Mouse (Mus musculus) heart, embryonic 15.5 days (tissue): Measurements from ENCODE around the gene Nckap1l. TPM values are rescaled to one million over a fixed set of nuclear protein-coding genes. Genes with fewer than 3 reads are reported as not detected.
A peak's percentile ranks its signal among the peaks of the same experiment; 100 is the strongest.
"Not testable (repeated sequence)": the region's sequence is repeated elsewhere in the genome, so short reads cannot be mapped to it uniquely, and the experiment has no call there.

Experiments
- ATAC-seq: fragments of 200-750 bp; cut with Nextera tagmentation; replicated peaks from 2 replicates; pipeline ENCODE4 v1.8.0; 2017; ENCODE audit warnings: low read depth, moderate TSS enrichment; ENCODE audit not compliant: insufficient number of reproducible peaks, insufficient read depth, low FRiP score
- H3K27ac ChIP-seq: fragments of 300-500 bp; sonication (generic); 2 replicates; pipeline ENCODE4 v1.5.1; 2015; ENCODE audit warnings: mild to moderate bottlenecking, inconsistent platforms
- H3K27me3 ChIP-seq: fragments of 300-500 bp; sonication (generic); 2 replicates; pipeline ENCODE4 v1.6.1; 2015; ENCODE audit warnings: inconsistent platforms
- H3K36me3 ChIP-seq: fragments of 300-500 bp; sonication (generic); 2 replicates; pipeline ENCODE4 v1.6.1; 2015; ENCODE audit warnings: mild to moderate bottlenecking, inconsistent platforms
- H3K4me1 ChIP-seq: fragments of 300-500 bp; sonication (generic); replicated peaks from 2 replicates; pipeline ENCODE4 v1.6.1; 2015; ENCODE audit warnings: inconsistent platforms
- H3K4me2 ChIP-seq: fragments of 300-500 bp; sonication (generic); 2 replicates; pipeline ENCODE4 v1.6.1; 2015; ENCODE audit warnings: inconsistent platforms, mild to moderate bottlenecking, moderate library complexity
- H3K4me3 ChIP-seq: fragments of 300-500 bp; sonication (generic); 2 replicates; pipeline ENCODE4 v1.5.1; 2015; ENCODE audit warnings: mild to moderate bottlenecking, inconsistent platforms
- H3K9ac ChIP-seq: fragments of 300-500 bp; sonication (generic); 2 replicates; pipeline ENCODE4 v1.6.1; 2015; ENCODE audit warnings: mild to moderate bottlenecking, inconsistent platforms
- H3K9me3 ChIP-seq: fragments of 300-500 bp; sonication (generic); replicated peaks from 2 replicates; pipeline ENCODE4 v1.6.1; 2016; ENCODE audit warnings: inconsistent platforms
- WGBS: fragments of 180-500 bp; shearing (Covaris S2); methylation state at CpG from one replicate; pipeline ENCODE4 v1.1.7; 2015; ENCODE audit warnings: mixed read lengths; 5-methylcytosine and 5-hydroxymethylcytosine counted together
- polyA plus RNA-seq: library from polyadenylated mRNA; unstranded; fragments of >200 nt; fragmentation: Nextera tagmentation; extraction: Ambion mirVana; gene quantifications from 2 replicates; pipeline ENCODE4 v1.2.1, GENCODE M21; 2015

Gene Nckap1l
- 2.1 and 5.8 TPM in 2 replicates for polyA plus RNA-seq

- 75% methylated on average over 13 of the region's 13 CpGs for WGBS
- peak within 1 kb of the TSS; percentile 2; the same call in 1 of the 2 replicates for H3K4me3 ChIP-seq
These were observed at the start of gene Nckap1l for GRCm38 (mm10) chr15:103453551-103454218. Gene Nckap1l, plus strand, starts transcription at chr15:103453794.

GRCm38 (mm10) chr15:103405586-103405985 lies 48.0 kb upstream of the Nckap1l start:
- H3K27me3 ChIP-seq, H3K36me3 ChIP-seq, H3K4me1 ChIP-seq, H3K9me3 ChIP-seq, ATAC-seq, H3K27ac ChIP-seq, H3K4me3 ChIP-seq, H3K9ac ChIP-seq, H3K4me2 ChIP-seq: not testable (repeated sequence)
- WGBS, result 83% methylated on average over 3 of the region's 3 CpGs

More at GRCm38 (mm10) chr15:103453551-103454218, at the start of gene Nckap1l:
- no peak within 1 kb of the TSS for H3K4me2 ChIP-seq
- 0 out of 2 replicates have a peak, but pooled peaks have one; percentile 31 for ATAC-seq
- H3K9me3 ChIP-seq, result no peaks in the 10 kb centered on the region
- no peaks in the 10 kb centered on the region for H3K27me3 ChIP-seq
- H3K36me3 ChIP-seq, result no peaks in the 10 kb centered on the region
- H3K9ac ChIP-seq, result no peak within 1 kb of the TSS
- no peak within 1 kb of the TSS for H3K27ac ChIP-seq
- no peaks in the 10 kb centered on the region for H3K4me1 ChIP-seq

DNA sequence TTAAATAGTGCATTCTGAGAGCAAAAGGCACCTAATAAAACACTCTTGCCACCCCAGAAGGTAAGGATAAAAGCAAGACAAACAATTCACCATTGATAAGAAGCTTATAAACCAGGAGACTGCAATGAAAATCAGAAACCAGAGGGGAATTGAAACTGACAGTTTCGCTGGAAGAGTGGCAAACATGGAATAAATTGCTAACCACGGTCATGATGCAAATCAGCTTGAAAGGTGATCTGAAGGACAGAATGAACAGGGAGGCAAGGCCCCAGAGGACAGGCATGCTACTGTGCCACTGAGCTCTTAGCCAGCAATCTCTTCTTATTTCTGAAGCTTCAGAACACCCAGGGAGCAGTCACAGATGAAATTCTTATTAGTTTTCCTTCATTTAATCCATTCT lies 26.6 kb upstream of the Nckap1l start:
- no peaks in the 10 kb centered on the region for H3K36me3 ChIP-seq
- no peaks in the 10 kb centered on the region for H3K27me3 ChIP-seq
- no peak overlapping the region for H3K9ac ChIP-seq
- no peak for ATAC-seq
- H3K4me1 ChIP-seq, result 0 out of 2 replicates have a peak, but pooled peaks cover 3% of the 10 kb centered on the region
- H3K27ac ChIP-seq, result no peak overlapping the region
- no peak overlapping the region for H3K4me3 ChIP-seq
- H3K9me3 ChIP-seq, result no peaks in the 10 kb centered on the region
- 44% methylated on average over 2 of the region's 2 CpGs for WGBS
- no peak overlapping the region for H3K4me2 ChIP-seq

DNA sequence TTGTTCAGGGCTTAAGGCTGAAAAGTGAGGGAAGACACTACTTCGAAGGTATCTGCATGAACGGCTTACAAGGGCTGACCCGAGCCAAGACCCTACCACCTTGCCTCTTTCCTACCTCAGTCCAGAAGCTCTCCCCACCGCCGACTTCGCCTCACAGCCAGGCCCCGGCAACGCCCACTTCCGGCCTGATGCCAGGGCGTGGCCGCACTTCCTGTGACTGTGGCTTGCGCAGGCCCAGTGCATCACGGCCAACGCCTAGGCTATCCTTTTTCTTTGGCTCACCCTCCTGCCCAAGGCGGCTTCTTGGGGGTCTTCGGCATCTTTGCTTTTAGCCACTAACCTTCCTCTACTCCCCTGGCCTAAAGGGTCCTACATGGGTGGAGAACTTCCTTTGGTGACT lies 23.4 kb upstream of the Nckap1l start, which contains the start of gene Gtsf1:
Gtsf1 (minus strand) TSS at position 230 of the 400 bp plus-strand sequence.
- Histone ChIP-seq H3K4me1 (0 out of 2 replicates have a peak, but pooled peaks cover 3% of the 10 kb centered on the region), H3K27ac (no peak within 1 kb of the TSS), H3K9ac (no peak within 1 kb of the TSS), H3K4me2 (no peak within 1 kb of the TSS), H3K27me3 (no peaks in the 10 kb centered on the region), H3K36me3 (no peaks in the 10 kb centered on the region), H3K9me3 (no peaks in the 10 kb centered on the region), H3K4me3 (no peak within 1 kb of the TSS)
- 90% methylated on average over 16 of the region's 16 CpGs for WGBS
- no peak for ATAC-seq

DNA sequence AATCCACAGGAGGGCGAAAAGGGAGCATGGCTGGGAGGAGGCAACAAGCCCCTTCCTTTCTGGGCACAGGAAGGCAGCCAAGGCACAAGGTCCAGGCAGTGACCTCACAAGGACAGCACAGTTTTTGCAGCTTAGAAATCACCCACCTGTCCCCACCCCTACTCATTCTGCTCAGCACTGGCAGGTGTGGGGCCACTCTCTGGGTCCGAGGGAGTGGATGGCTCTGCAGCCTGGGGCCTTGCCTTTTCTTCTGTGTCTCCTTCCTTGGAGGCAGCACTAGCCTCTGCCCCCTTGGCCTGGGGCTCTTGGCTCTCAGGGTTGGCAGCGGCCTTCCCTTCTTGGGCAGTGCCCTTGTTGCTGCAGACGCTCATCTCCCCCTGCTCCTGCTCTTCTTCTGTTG lies 7.6 kb upstream of the Nckap1l start:
- 65% methylated on average over 4 of the region's 4 CpGs for WGBS
- ATAC-seq, result not testable (repeated sequence)

GRCm38 (mm10) chr15:103448369-103448768 lies 5.2 kb upstream of the Nckap1l start, which contains the start of gene Gtsf2:
Gene Gtsf2, minus strand, starts transcription at chr15:103448469.
- Histone ChIP-seq H3K9ac (no peak within 1 kb of the TSS), H3K4me2 (no peak within 1 kb of the TSS), H3K36me3 (no peaks in the 10 kb centered on the region), H3K27me3 (no peaks in the 10 kb centered on the region), H3K9me3 (no peaks in the 10 kb centered on the region), H3K4me1 (no peaks in the 10 kb centered on the region), H3K27ac (no peak within 1 kb of the TSS), H3K4me3 (no peak within 1 kb of the TSS)
- no peak for ATAC-seq
- 34% methylated on average over 3 of the region's 3 CpGs for WGBS

More for the DNA sequence above, 7.6 kb upstream of the Nckap1l start:
- H3K27ac ChIP-seq, H3K27me3 ChIP-seq, H3K9me3 ChIP-seq, H3K36me3 ChIP-seq, H3K9ac ChIP-seq, H3K4me2 ChIP-seq, H3K4me1 ChIP-seq, H3K4me3 ChIP-seq: not testable (repeated sequence)

DNA sequence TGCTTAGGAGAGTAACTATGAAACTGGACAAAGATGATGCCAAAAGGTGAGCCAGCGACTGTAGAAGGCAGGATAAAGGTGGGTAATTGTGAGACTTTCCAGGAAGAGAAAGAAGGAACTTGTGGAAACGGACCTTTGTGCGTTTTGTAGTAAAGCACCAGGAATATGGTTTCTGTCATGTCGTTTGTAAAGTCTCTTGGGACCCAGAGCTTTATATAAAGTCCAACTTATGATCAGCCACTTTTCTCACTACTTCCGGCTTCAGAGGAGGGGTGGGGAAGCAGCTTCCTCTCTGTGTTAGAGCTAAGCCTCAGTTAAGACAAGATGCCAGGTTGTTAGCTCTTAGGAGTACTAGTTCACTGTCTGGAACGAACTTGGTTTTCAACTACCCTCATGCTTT lies 855 bp downstream of the Nckap1l start:
- 70% methylated on average over 6 of the region's 6 CpGs for WGBS
- no peak overlapping the region; the same call in 1 of the 2 replicates for H3K4me3 ChIP-seq

GRCm38 (mm10) chr15:103462539-103463261 lies 9.1 kb downstream of the Nckap1l start:
- WGBS, result 72% methylated on average over 7 of the region's 7 CpGs

More for the DNA sequence above, 855 bp downstream of the Nckap1l start:
- no peaks in the 10 kb centered on the region for H3K36me3 ChIP-seq
- no peak for ATAC-seq
- no peaks in the 10 kb centered on the region for H3K27me3 ChIP-seq
- H3K9ac ChIP-seq, result no peak overlapping the region
- H3K4me2 ChIP-seq, result no peak overlapping the region
- H3K4me1 ChIP-seq, result no peaks in the 10 kb centered on the region
- H3K27ac ChIP-seq, result no peak overlapping the region
- no peaks in the 10 kb centered on the region for H3K9me3 ChIP-seq

GRCm38 (mm10) chr15:103471488-103472194 lies 18.0 kb downstream of the Nckap1l start:
- Histone ChIP-seq H3K4me1 (no peaks in the 10 kb centered on the region), H3K9ac (no peak overlapping the region), H3K27ac (no peak overlapping the region), H3K9me3 (no peaks in the 10 kb centered on the region), H3K4me3 (no peak overlapping the region), H3K27me3 (no peaks in the 10 kb centered on the region), H3K4me2 (no peak overlapping the region), H3K36me3 (no peaks in the 10 kb centered on the region)
- WGBS, result 72% methylated on average over 7 of the region's 7 CpGs
- no peak for ATAC-seq

More at GRCm38 (mm10) chr15:103462539-103463261, 9.1 kb downstream of the Nckap1l start:
- no peak overlapping the region for H3K4me3 ChIP-seq
- H3K9ac ChIP-seq, result no peak overlapping the region
- no peak for ATAC-seq
- H3K4me2 ChIP-seq, result no peak overlapping the region
- no peak overlapping the region for H3K27ac ChIP-seq
- H3K4me1 ChIP-seq, result no peaks in the 10 kb centered on the region
- H3K36me3 ChIP-seq, result no peaks in the 10 kb centered on the region
- H3K9me3 ChIP-seq, result no peaks in the 10 kb centered on the region
- H3K27me3 ChIP-seq, result no peaks in the 10 kb centered on the region

DNA sequence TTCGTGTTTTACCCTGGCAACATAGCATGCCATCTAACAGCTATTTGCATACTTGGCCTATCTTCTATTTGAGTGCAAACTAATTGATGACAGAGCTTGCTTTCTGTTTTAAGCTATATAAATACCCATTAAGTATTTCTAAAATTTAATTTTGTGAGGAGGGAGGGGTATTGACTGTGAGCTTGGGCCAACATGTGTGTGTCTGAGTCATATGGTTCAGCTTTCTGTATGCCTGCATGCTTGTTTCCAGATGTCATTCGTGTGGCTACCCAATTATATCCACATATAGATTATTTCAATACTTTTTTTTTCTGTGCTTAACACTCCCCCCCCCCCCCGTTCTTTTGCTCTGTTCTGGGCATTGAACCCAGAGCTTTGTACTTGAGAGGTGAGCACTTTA lies 18.7 kb downstream of the Nckap1l start:
- Histone ChIP-seq H3K4me1 (no peaks in the 10 kb centered on the region), H3K4me3 (no peak overlapping the region), H3K27me3 (no peaks in the 10 kb centered on the region), H3K36me3 (no peaks in the 10 kb centered on the region), H3K9ac (no peak overlapping the region), H3K27ac (no peak overlapping the region), H3K4me2 (no peak overlapping the region), H3K9me3 (no peaks in the 10 kb centered on the region)
- 61% methylated on average over 3 of the region's 3 CpGs for WGBS
- ATAC-seq, result no peak

- Histone ChIP-seq H3K4me1 (no peaks in the 10 kb centered on the region), H3K4me2 (no peak overlapping the region), H3K27ac (no peak overlapping the region), H3K9me3 (no peaks in the 10 kb centered on the region), H3K36me3 (no peaks in the 10 kb centered on the region), H3K9ac (no peak overlapping the region), H3K4me3 (no peak overlapping the region), H3K27me3 (no peaks in the 10 kb centered on the region)
- no peak for ATAC-seq
- 83% methylated on average over 7 of the region's 7 CpGs for WGBS
These were observed 19.6 kb downstream of the Nckap1l start for GRCm38 (mm10) chr15:103473182-103473581.
